Mouse (Mus musculus) layer of hippocampus, postnatal 36 days (tissue): ENCODE data around the gene Fig4. TPM values are rescaled to one million over a fixed set of nuclear protein-coding genes. Genes with fewer than 3 reads are reported as not detected.

ENCODE experiments used
- DNase-seq, 2 experiments: peaks; one replicate each; pipeline ENCODE4 v3.0.0; 2022
- total RNA-seq, 2 experiments: library from RNA; stranded (reverse); gene quantifications; 2 replicates each; pipeline ENCODE4 v1.2.3; 2021

Fig4 gene
- total RNA-seq, 2 experiments from 2014 or later = 30.7 to 34.5 TPM

- DNase-seq = no peak
Measured at GRCm38 (mm10) chr10:41209538-41209937, 93.5 kb downstream of the Fig4 start.

DNA sequence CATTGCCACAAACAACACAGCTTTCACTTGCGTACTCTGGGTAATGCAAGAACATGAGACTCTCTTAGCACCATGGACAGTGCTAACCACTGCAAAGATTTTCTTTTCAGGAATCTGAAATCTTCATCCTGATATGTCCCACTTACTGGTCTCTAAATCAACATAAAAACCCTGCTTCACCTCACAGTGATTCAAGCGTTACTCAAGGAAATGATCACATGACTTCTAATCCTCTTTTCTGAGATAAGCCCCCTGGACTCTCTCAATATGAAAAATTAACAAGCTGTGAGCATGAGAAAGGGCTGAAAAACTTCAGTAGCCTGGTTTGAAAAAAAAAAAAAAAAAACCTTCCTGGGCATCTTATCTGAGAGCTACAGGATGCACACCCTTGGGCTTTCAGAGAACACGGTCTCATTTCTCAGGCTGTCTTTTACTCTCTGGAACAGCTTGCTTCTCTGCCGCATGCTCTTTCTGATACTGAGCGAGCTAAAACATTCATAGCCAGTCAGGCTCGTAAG, 94.1 kb downstream of the Fig4 start:
- DNase-seq = no peak

DNA sequence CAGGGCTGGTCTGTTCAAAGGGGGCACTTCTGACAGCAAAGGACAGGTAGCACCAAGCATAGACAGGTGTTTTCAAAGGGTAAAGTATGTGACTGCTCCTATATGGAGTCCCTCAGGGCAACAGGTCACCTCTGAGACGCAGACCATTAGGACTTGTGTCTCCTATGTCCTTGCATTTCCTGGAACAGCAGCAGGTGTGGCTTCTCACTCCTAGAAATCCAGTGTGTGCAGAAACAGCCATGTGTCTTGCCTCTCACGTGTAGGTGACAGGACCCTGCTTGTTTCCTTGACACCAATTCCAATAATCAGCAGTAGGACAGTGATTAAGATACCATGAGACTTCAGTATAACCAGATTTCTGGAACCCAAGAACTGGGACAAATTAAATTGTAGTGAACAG, 97.4 kb downstream of the Fig4 start:
- no peak for DNase-seq

GRCm38 (mm10) chr10:41204637-41205315, 98.3 kb downstream of the Fig4 start:
- DNase-seq = no peak

DNA sequence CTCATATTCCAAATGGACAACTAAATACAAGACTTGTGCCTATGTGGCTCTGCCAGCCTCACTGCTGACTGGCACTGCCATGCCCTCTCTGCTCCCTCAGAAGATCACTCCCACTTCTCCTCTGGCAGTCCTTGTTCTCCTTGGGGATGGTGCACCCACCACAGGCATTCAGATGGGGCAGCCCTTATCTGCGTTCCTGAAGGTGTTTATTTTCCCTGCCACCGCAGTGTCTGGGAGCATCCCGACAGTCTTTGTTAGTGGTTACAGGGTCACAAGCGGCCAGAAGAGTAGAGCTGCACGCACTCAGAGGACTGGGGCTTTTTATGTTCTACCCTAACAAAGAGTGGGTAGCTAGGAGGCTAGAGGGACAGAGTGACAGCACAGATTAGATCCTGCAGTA, 98.9 kb downstream of the Fig4 start:
- DNase-seq = no peak

DNA sequence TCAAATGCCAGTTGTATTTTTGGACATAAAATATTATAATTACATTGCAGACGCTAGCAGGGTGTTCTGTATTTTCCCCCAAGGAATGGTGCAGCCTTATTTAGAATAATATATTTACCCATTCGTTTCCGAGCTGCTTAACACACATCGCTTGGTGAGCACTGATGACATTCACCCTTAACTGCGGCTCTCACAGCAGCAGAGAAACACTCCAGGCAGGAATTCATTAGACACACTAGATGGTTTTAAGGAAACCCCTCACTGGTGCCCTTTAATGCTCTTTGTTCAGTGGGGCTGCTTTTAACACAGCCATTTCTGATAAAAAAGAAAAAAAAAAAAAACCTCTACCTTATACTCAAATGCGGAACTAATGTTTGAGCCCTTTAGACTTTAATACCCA, 104.3 kb downstream of the Fig4 start:
- no peak for DNase-seq

- DNase-seq = no peak
Measured at GRCm38 (mm10) chr10:41197788-41198187, 105.3 kb downstream of the Fig4 start.

DNA sequence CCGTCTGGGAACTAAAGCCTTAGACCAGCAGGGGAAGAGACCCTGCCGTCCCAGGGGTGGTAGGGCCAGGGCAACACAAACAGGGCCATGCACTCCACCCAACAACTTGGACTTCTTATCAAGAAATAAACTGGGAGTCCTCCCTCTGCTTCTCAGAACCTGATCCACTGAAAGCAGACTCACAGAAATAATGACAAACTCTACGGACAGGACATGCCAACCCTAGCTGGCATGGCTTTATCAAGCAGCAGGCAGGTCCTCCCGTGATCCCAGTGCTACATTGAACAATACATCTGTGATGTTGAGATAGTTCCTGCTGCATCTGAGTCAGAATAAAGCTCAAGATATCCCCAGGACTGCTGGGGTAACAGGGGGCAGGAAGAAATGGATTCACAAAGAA, 106.8 kb downstream of the Fig4 start:
- no peak for DNase-seq

DNA sequence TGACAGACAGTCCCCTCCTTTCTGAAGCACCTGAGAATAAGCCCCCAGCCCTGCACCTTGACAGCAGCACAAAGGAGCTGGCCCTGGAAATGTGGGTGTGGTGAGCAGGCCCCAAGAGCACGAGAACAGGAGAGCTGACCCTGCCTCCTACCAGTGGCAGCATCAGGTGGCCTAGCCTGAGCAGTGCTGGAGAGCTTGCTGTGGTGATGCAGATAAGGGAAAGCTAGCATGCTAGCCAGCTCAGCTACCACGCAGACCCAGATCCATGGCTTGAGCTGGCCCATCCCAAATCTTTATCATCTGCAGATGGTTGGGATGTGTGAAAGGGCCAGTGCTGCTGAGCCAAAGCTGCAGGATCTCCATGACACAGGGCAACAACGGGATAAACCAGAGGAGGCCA, 113.7 kb downstream of the Fig4 start:
- no peak for DNase-seq

- no peak for DNase-seq
Measured at GRCm38 (mm10) chr10:41183975-41184374, 119.1 kb downstream of the Fig4 start.

DNA sequence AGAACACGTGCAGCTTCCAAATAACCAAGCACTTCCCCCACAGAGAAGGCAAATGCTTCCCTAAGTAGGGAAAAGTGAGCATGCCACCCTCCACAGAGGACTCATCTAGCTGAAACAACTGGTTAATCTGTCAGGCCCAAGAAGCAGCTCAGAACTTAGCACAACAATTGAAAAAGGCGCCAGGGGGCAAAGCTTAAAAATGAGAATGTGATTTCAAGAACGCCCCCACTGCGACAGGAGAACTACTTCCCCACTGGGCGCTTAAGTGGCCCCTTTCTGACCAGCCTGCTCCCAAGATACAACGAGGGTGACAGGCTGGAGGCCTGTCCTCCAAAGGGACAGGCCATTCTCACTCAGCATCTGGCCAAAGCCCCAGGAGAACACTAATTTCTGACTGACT, 120.4 kb downstream of the Fig4 start:
- DNase-seq = no peak

- no peak for DNase-seq
Measured at GRCm38 (mm10) chr10:41166141-41166540, 136.9 kb downstream of the Fig4 start.

DNA sequence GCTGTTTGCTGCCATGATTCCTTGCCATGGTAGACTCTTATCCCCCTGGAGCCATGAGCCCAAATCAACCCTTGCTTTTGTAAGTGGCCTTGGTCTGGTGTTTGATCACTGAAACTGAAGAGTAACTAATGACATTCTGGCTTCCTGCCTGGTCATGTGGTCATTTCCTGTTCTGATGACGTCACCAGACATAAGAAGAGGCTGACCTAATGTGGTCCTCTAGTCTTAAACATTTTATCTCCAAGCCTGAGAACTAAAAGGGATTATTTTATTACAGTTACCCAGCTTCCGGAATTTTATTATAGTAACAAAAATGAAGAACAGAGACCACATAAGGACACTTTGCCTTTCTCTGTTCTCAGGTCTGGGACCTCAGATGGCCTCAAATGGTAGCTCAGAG, 140.0 kb downstream of the Fig4 start:
- no peak for DNase-seq

- no peak for DNase-seq
Measured at GRCm38 (mm10) chr10:41157296-41157695, 145.8 kb downstream of the Fig4 start.

GRCm38 (mm10) chr10:41156693-41157092, 146.4 kb downstream of the Fig4 start:
- DNase-seq = no peak

- DNase-seq = no peak
Measured at GRCm38 (mm10) chr10:41153229-41153750, 149.8 kb downstream of the Fig4 start.

GRCm38 (mm10) chr10:41151901-41152300, 151.2 kb downstream of the Fig4 start:
- DNase-seq = no peak

GRCm38 (mm10) chr10:41151441-41151840, 151.6 kb downstream of the Fig4 start:
- DNase-seq = no peak

DNA sequence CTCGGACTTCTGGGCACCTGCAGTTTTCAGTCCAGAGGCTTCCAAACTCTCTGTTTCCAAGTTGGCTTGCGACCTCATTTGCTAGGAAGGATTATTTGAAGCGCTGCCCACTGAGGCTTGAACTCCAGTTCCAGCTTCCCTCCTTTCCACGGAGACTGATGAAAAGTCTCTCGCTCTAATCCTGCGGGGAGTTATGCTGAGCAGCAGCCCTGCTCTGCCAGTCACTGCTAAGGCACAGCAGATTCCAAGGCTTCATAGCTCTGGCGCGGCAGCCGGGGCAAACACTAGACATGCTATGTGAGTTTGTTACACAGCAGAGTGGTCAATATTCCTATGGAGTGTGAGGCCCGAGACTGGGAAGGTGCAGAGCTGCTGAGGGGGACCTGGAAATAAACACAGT, 152.0 kb downstream of the Fig4 start:
- no peak for DNase-seq

- no peak for DNase-seq
Measured at GRCm38 (mm10) chr10:41150496-41150895, 152.6 kb downstream of the Fig4 start.

GRCm38 (mm10) chr10:41149307-41149706, 153.8 kb downstream of the Fig4 start:
- no peak for DNase-seq

DNA sequence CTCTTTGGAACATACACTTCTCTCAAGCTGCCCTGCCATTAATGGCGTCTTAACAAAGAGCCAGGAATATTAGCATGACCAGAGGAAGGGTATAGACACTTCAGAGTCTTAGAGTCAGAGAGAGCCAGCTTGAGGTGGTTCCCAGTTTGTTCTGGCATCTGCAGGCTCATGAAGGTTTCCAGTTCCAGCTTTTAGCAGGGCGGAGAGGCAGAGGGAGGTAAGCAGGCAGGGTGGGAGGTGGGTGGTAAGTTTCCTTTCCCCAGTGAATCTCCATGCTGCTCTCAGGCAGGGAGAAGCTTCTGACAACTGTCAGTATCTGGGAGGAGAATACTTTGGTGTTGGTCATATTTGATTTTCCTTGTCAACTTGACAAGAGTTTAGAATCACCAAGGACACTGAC, 156.9 kb downstream of the Fig4 start:
- no peak for DNase-seq
